ENCODE assay signal across 19 mouse cellular contexts in genomic region chr3:144356948-144357295, GRCm38 (mm10).
"Had no signal": no experiment of that assay in that cellular context is flagged by ENCODE, and none has a peak within 500 bp of the region (broad histone marks: within the 10 kb centered on the region; RNA-seq: fewer than 3 reads in every experiment).

No protein-coding gene starts in this region.

- H3K9ac ChIP-seq: liver, embryonic 13.5 days; liver, embryonic 15.5 days; liver, postnatal 0 days; lung, embryonic 14.5 days; midbrain, embryonic 13.5 days; neural tube, embryonic 13.5 days; neural tube, embryonic 15.5 days had no signal

- H3K27ac ChIP-seq: liver, embryonic 13.5 days; liver, embryonic 15.5 days; midbrain, embryonic 10.5 days; neural tube, embryonic 13.5 days; neural tube, embryonic 15.5 days had no signal

- H3K27me3 ChIP-seq: liver, embryonic 13.5 days; liver, embryonic 15.5 days; midbrain, embryonic 13.5 days; neural tube, embryonic 13.5 days; neural tube, embryonic 15.5 days had no signal

- H3K4me2 ChIP-seq: liver, embryonic 11.5 days; liver, embryonic 13.5 days; liver, embryonic 15.5 days; lung, embryonic 14.5 days; midbrain, embryonic 13.5 days; neural tube, embryonic 13.5 days; neural tube, embryonic 15.5 days had no signal

- DNase-seq: liver, embryonic 13.5 days; liver, postnatal 0 days; lung, embryonic 14.5 days; lung, postnatal 10 days; lung, postnatal 4 days; right cerebral cortex, adult 18-20 months; right cerebral cortex, postnatal 25 days; right cerebral cortex, postnatal 4 days; spleen, adult 18-20 months; thymus, adult 18-20 months; thymus, postnatal 14 days; thymus, postnatal 4 days had no signal

- H3K4me3 ChIP-seq: liver, embryonic 13.5 days; liver, embryonic 15.5 days; midbrain, embryonic 10.5 days; midbrain, embryonic 13.5 days; myocyte; neural tube, embryonic 13.5 days; neural tube, embryonic 15.5 days had no signal

- H3K36me3 ChIP-seq: liver, embryonic 13.5 days; liver, embryonic 15.5 days; midbrain, embryonic 10.5 days; midbrain, embryonic 13.5 days; neural tube, embryonic 13.5 days; neural tube, embryonic 15.5 days had no signal

- ATAC-seq: liver, postnatal 0 days; midbrain, embryonic 13.5 days had no signal

- H3K9me3 ChIP-seq: liver, embryonic 13.5 days; liver, embryonic 15.5 days; midbrain, embryonic 13.5 days; neural tube, embryonic 13.5 days; neural tube, embryonic 15.5 days had no signal

- H3K4me1 ChIP-seq: liver, embryonic 13.5 days; liver, embryonic 15.5 days; midbrain, embryonic 10.5 days; neural tube, embryonic 15.5 days had no signal
